Mouse (Mus musculus): ENCODE results near the gene Gm1330.
"Not testable (repeated sequence)": the region's sequence is repeated elsewhere in the genome, so short reads cannot be mapped to it uniquely, and the experiment has no call there.

The Gm1330 gene

GRCm38 (mm10) chr2:149003151-149003550 is at the start of gene Gm1330:
TSS of gene Gm1330 (minus strand) at chr2:149003251.
- no peak for ATAC-seq (ENCODE audit: low TSS enrichment)

GRCm38 (mm10) chr2:149017137-149017536 is 14.1 kb upstream of the Gm1330 start, which contains the start of gene Gm10750:
TSS of gene Gm10750 (minus strand) at chr2:149017237.
- not testable (repeated sequence) for ATAC-seq (ENCODE audit: low TSS enrichment)

GRCm38 (mm10) chr2:149004826-149005225 is 1.8 kb upstream of the Gm1330 start:
- no peak for ATAC-seq (ENCODE audit: low TSS enrichment)

GRCm38 (mm10) chr2:148995133-148995532 is 7.9 kb downstream of the Gm1330 start:
- no peak for ATAC-seq (ENCODE audit: low TSS enrichment)

All from frontal cortex, adult (tissue).